Mouse (Mus musculus) T-helper 2 cell (primary cell): ENCODE data around the gene A630001G21Rik.

ENCODE experiments used
- in situ Hi-C: fragments of 300-600 bp; cut with MboI, MseI; formaldehyde crosslinking; loops from one replicate; pipeline ENCODE4 v1.15.1; 2025; ENCODE audit warnings: high pct_unique_total_duplicates

Gene A630001G21Rik

DNA sequence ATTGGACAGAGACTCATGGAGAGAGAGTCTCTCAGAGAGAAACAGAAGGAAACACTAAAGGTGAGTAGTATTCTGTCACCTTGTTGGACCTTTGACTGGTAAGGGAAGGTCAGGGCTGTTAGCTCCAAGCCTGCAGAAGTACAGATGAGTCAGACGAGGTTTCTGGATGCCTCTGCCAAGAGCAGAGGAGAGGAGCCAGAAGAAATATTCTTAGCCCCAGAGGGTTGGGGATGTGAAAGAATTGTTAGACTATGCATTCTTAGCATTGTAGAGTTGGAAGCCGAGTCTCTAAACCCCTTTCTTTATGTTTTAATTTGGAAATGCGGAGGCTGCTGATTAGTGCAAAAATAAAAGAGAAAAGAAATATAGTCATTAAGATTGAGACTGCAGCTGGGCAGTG lies 6.5 kb downstream of the A630001G21Rik start:
- in situ Hi-C loops = loop anchor here (25.0 kb wide), 1 partner anchor 660 kb away; the partner anchor contains the start of genes A530032D15Rik and Gm10553

- in situ Hi-C loops = loop anchor here (25.0 kb wide), 1 partner anchor 655 kb away; the partner anchor contains the start of genes A530032D15Rik and Gm10553
Measured at GRCm38 (mm10) chr1:85767754-85768153, 10.7 kb downstream of the A630001G21Rik start.

DNA sequence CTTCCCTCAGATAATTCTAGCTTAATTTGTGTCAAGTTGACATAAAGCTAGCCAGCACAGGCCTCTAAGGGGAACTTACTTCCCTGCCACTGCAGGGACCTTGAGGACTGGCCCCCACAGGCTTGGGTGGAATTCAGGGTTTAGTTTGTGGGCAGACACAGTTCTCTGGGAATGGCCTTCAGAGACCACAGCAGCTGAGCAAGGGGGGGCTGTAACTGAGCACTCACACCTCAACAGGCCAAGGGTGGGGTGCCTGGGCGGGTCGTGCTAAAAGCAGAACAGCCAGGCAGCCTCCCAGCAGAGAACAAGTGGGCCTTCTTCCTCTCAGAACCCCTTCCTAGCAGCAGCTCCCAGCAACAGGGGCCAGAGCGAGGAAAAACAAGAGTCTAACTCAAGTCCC lies 12.3 kb downstream of the A630001G21Rik start:
- in situ Hi-C loops = loop anchor here (25.0 kb wide), 1 partner anchor 654 kb away; the partner anchor contains the start of genes A530032D15Rik and Gm10553

DNA sequence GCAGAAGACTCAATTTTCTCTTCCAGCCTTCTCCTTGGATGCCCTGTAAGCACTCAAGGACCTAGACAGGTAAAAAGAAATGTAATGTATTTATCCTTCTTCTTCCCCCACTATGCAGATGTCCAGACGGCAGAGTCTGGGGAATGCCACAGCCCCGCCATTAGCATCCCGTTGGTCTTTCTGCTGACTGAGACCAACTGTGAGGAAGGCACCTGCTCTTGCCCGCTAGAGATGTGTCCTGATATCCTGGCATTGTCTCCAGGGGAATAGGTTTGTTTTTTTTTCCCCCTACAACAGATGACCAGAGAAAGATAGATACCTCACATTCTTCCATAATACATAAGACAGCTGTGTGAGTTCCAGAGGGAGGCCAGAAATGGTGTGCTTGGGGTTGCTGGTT lies 14.2 kb downstream of the A630001G21Rik start:
- in situ Hi-C loops = loop anchor here (25.0 kb wide), 1 partner anchor 652 kb away; the partner anchor contains the start of genes A530032D15Rik and Gm10553

DNA sequence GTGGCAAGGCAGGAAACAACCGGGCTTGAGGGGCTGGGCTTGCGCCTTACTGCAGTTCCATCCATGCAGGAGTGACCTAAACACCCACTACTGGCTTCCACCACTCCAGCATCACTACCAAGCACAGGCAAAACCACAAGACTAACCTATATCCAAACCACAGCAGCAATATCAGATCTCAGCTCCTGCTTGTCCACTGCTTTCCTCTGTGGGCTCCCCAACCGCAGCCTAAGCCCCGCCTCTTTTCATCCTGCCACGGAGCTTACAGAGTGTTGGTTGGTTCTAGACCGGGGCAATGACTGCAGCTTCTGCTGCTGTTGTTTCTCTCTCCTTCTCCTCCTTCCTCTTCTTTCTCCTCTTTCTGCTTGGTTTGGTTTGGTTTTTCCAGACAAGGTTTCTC lies 15.1 kb downstream of the A630001G21Rik start:
- in situ Hi-C loops = loop anchor here (25.0 kb wide), 1 partner anchor 651 kb away; the partner anchor contains the start of genes A530032D15Rik and Gm10553

- in situ Hi-C loops = loop anchor here (25.0 kb wide), 1 partner anchor 649 kb away; the partner anchor contains the start of genes A530032D15Rik and Gm10553
Measured at GRCm38 (mm10) chr1:85761665-85762064, 16.8 kb downstream of the A630001G21Rik start.

DNA sequence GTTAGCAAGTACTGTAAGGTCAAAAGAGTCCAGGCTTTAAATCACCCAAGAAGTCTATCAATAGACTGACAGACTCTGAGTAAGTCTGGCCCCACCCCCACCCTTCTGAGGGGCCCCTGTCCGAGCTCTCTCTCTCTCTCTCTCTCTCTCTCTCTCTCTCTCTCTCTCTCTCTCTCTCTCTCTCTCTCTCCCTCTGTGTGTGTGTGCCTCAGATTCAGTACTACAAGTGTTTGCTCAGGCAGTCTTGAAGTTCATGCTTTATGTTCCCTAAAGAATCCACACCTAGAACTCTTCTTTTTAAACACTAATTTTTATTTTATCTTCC lies 19.5 kb downstream of the A630001G21Rik start:
- in situ Hi-C loops = loop anchor here (25.0 kb wide), 1 partner anchor 647 kb away; the partner anchor contains the start of genes A530032D15Rik and Gm10553

DNA sequence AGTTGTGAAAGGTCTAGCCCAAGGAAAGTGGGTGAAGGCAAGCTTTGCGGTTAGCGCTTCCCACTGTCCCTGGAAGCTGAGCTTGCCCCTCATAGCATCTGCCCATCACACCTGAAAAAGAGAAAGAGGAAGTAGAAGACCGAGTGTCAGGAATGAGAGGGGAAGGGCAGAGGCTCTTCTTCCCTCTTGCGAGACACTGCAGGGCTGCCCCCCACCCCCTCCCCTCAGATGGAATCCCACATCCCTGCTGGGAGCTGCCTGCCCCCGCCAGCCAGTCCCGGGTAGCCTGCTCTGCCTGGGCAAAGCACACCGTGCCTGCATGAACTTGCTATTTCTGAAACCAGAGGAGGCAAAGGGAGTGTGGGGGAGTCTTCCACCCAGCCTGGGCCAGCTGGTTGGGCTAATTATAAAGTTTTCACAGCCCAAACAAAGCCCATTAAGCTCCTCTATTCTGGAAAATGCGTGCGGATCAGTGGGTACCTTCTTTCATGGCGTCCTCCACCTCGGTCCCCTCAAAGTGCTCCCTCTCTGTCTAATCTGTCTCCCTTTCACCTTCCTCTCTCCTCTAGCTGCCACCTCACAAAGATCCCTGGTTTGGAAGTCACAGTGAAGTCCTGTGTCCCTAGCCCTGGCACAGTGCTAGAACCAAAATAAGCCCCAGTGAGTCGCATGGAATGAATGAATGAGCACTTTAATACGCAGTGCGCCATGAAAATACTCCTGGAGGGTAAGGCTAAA lies 20.0 kb downstream of the A630001G21Rik start:
- in situ Hi-C loops = loop anchor here (25.0 kb wide), 1 partner anchor 646 kb away; the partner anchor contains the start of genes A530032D15Rik and Gm10553

DNA sequence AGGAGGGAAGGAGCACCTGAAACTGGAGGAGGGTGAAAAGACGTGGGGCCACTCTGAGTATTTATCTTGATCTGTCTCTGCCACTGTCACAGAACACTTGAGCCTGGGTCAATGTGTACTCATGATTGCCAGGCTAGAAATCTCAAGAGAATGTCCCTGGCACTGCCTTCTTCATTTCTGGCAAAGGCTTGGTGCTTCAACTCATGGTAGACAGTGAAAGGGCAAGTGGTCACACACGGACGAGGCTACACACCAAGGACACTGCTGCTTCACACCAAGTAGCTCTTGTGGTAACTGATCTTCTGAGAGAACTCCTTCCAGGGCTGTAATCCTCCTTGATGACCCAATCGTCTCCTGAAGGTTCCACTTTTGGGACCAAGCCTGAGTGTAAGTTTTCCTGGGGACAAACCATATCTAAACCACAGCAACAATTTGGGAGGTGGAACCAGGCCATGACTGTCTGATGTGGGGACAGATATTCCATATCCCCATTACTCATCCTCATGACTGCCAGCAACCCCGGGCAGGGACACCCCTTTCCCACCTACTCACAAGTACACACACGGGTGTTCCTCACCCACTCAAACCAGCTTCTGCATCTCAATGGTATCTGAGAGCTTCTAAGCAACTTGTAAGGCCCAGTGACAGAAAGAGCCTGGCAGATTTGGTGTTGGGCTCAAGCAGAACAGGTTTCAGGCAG lies 20.8 kb downstream of the A630001G21Rik start:
- in situ Hi-C loops = loop anchor here (25.0 kb wide), 1 partner anchor 645 kb away; the partner anchor contains the start of genes A530032D15Rik and Gm10553

DNA sequence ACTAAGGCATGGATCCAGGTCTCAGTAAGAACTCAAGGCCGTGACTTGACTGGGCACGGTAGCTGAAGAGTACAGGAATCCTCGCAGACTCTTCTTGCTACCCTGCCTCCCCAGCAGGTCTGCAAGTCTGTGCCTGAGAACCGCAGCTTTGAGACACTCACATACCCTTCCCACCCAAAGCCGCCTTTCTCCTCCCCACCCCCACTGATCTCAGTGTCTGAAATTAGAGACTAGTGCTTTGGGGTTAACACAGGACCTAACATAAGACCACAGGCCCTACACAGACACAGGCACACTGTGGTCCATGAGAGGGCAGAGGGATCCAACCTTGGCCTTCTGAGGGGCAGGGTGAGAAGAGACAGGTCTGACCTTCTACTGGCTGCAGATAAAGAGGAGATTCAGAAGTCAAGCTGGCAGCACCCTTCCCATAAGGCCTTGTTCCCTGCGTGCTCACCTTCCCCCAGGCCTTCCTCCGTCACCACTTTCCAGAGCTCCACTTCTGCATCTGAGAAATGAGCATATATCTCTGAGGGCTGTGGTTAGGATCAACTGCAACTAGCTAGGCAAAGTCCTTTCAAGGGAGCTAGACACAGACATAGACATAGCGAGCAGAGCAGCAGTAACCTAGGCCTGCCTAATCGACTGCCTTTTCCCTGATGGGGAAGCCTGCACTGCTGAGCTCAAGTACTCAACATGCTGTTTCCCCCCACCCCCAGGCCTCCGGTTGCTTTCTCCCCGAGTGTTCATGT lies 26.3 kb downstream of the A630001G21Rik start:
- in situ Hi-C loops = loop anchor here (5.0 to 25.0 kb wide), 2 partner anchors 40 to 640 kb away; partner anchors contain the start of genes A530032D15Rik, Cab39 and Gm10553

- in situ Hi-C loops = loop anchor here (5.0 to 25.0 kb wide), 2 partner anchors 41 to 639 kb away; partner anchors contain the start of genes A530032D15Rik, Cab39 and Gm10553
Measured at GRCm38 (mm10) chr1:85751494-85751893, 26.9 kb downstream of the A630001G21Rik start.

DNA sequence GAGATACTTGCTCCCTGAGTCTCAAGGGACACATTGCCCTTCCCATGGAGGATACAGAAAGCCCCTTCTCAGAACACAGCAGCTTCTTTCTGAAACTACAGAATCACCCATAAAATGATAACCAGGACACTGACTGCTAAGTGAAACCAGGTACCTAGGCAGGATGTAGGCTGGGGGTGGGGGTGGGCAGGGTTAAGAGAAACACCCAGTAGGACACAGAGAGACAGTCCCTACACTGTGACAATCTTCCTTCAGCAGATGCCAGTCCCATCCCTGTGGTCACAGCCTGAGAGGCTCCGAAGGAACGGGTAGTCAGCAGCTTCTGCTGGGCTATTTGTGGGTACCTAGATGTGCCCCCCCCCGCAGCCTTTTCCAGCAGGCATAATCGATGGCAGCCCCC lies 27.8 kb downstream of the A630001G21Rik start:
- in situ Hi-C loops = loop anchor here (5.0 to 25.0 kb wide), 2 partner anchors 42 to 638 kb away; partner anchors contain the start of genes A530032D15Rik, Cab39 and Gm10553

DNA sequence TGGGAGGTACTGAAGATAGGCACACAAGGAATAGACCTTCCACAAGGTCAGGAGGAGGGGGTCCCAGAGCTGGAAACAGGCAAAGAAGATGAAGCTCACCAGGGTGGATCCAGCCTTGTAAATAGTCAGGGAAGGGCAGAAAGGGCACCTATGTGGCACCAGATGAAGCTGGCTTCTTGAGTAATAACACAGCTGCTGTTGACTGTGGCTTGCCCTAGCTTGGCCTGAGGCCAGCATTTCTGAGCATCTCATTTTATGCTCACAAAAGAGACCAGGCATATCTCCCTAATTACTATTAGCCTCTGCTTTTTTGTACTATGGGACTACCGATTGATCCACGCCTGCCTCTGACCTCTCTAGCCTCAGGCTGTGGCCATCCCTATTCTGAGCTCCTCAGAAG lies 28.6 kb downstream of the A630001G21Rik start:
- in situ Hi-C loops = loop anchor here (5.0 to 25.0 kb wide), 2 partner anchors 42 to 638 kb away; partner anchors contain the start of genes A530032D15Rik, Cab39 and Gm10553

DNA sequence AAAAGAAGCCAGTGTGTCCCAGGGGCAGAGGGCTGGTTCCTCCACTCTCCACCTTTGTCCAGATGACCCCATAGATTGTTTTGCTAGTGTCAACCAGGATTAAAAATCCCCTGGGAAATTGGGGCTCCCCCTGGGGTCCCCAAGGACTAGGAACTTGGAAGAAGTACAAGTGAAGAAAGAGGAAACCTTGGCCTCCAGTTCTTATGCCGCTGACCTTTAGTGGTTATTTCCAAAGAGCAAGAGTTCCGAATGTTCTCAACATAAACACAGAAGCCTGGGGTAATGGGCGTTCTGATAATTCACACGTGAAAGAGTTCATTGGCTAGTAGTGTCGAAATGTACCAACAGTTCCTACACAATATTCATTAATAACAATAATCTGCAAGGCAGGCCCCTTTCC lies 31.9 kb downstream of the A630001G21Rik start:
- in situ Hi-C loops = no loop called here

GRCm38 (mm10) chr1:85744539-85744938 lies 33.9 kb downstream of the A630001G21Rik start:
- in situ Hi-C loops = no loop called here

- in situ Hi-C loops = no loop called here
Measured at GRCm38 (mm10) chr1:85742916-85743505, 35.4 kb downstream of the A630001G21Rik start.

- in situ Hi-C loops = no loop called here
Measured at GRCm38 (mm10) chr1:85742333-85742732, 36.1 kb downstream of the A630001G21Rik start.

GRCm38 (mm10) chr1:85740923-85741322 lies 37.5 kb downstream of the A630001G21Rik start:
- in situ Hi-C loops = no loop called here

- in situ Hi-C loops = loop anchor here (5.0 kb wide), 1 partner anchor 158 kb away; no protein-coding TSS in a partner anchor
Measured at GRCm38 (mm10) chr1:85739819-85740218, 38.6 kb downstream of the A630001G21Rik start.

- in situ Hi-C loops = loop anchor here (5.0 kb wide), 1 partner anchor 157 kb away; no protein-coding TSS in a partner anchor
Measured at GRCm38 (mm10) chr1:85739000-85739399, 39.4 kb downstream of the A630001G21Rik start.
